Mouse (Mus musculus) ES-Bruce4 (cell line): ENCODE measurements at regions not wholly inside any gene's neighbourhood (a gene's known extent, or its start where the extent isn't known, plus 50 kb on each side); places are given as distances from the start of the nearest gene placed in this dataset.

Source experiments
- H3K27ac ChIP-seq: 2 replicates; pipeline ENCODE4 v1.5.1; 2012; ENCODE audit warnings: low read length, inconsistent platforms; ENCODE audit not compliant: insufficient read depth
- H3K27me3 ChIP-seq: 2 replicates; pipeline ENCODE4 v1.6.1; 2012; ENCODE audit warnings: mild to moderate bottlenecking, low read length, inconsistent platforms; ENCODE audit not compliant: control insufficient read depth, poor library complexity, insufficient read depth, severe bottlenecking
- H3K36me3 ChIP-seq: 2 replicates; pipeline ENCODE4 v1.6.1; 2012; ENCODE audit warnings: inconsistent platforms, mild to moderate bottlenecking, low read length, moderate library complexity; ENCODE audit not compliant: control insufficient read depth, poor library complexity, insufficient read depth, severe bottlenecking
- H3K4me1 ChIP-seq: one replicate; pipeline ENCODE4 v1.8.1; 2011; ENCODE audit warnings: low read length; ENCODE audit not compliant: control insufficient read depth, insufficient read depth
- H3K4me3 ChIP-seq: 2 replicates; pipeline ENCODE4 v1.5.1; 2011; ENCODE audit warnings: low read depth, mild to moderate bottlenecking, low read length
- H3K9ac ChIP-seq: 2 replicates; pipeline ENCODE4 v1.6.1; 2012; ENCODE audit warnings: low read depth, mild to moderate bottlenecking, inconsistent platforms; ENCODE audit not compliant: poor library complexity, severe bottlenecking
- H3K9me3 ChIP-seq: replicated peaks from 2 replicates; pipeline ENCODE4 v1.6.1; 2012; ENCODE audit warnings: mild to moderate bottlenecking, low read length, inconsistent platforms; ENCODE audit not compliant: control insufficient read depth, poor library complexity, insufficient read depth, severe bottlenecking
- CTCF ChIP-seq: IDR thresholded peaks from one replicate; pipeline ENCODE4 v1.8.1; 2011; ENCODE audit warnings: low read depth, low read length
- EP300 ChIP-seq: IDR thresholded peaks from 2 replicates; pipeline ENCODE4 v1.6.1; 2011; ENCODE audit warnings: low read depth, low read length; ENCODE audit not compliant: insufficient read depth
- POLR2A ChIP-seq: IDR thresholded peaks from one replicate; pipeline ENCODE4 v1.8.1; 2011; ENCODE audit warnings: low read length; ENCODE audit not compliant: insufficient read depth

DNA sequence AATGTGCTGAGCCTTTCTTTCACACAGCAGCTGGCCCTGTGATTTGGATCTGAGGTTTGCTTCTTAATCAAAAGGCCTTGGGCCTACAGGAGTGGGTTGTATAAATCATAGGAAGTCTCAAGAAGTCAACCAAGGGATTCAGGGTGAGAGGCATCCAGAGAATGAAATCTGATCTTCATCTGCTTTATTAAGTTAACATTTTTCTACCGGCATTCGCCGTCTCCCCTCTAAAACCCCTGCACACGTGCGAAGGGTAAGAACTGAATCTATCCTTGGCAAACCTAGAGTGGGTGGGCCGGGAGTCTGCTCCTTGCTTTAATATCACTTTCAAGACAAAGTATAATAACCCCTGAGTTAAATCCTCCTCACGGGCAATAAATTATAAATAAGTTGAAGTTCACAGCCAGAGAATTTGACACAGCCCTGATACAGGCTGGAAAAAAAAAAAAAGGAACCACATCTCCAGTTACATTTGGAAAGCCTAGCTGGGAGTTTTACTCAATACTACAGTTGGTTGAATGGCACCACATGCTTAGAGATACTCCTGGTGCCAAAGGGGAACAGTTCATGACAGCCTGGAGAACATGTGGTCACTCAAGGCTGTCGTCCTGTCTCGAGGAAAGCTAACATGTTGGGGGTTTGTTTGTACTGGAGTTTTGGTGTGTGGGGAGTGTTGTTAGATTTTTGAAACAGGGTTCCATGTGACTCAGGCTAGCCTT, 349.8 kb downstream of the Wdr11 start:
- H3K27ac ChIP-seq: no peak overlapping the region
- TF ChIP-seq EP300 (no peak), CTCF (no peak), POLR2A (no peak)
- H3K4me1 ChIP-seq: no peaks in the 10 kb centered on the region

DNA sequence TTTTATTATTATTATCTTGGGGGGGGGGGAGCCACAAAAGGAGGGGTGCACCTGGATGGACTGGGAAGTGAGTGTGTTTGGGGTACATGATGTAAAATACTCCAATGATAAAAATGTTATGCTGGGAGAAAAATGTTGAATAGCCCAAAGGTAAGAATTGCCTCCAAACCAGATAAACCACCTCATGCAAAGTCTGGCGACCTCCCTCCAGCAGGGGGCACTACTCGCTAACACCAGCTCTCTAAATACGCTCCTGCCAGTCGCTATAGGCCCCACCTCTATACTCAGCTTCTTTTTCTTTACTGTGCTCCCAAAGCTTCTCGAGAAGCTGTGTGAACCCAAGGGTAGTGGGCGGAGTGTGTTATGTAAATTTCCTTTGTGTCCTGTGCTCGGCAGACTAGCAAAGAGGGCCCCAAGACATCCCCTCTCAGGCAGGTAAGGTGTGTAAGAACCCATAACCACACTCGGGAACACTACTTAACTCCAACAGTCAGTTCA, 357.0 kb downstream of the Wdr11 start:
- Histone ChIP-seq H3K4me3 (no peak overlapping the region), H3K36me3 (no peaks in the 10 kb centered on the region), H3K9me3 (no peaks in the 10 kb centered on the region), H3K27ac (no peak overlapping the region), H3K27me3 (no peaks in the 10 kb centered on the region), H3K4me1 (no peaks in the 10 kb centered on the region), H3K9ac (no peak overlapping the region)
- TF ChIP-seq POLR2A: no peak
- TF ChIP-seq CTCF: peak; percentile 61

More for the DNA sequence above, 349.8 kb downstream of the Wdr11 start:
- Histone ChIP-seq H3K4me3 (no peak overlapping the region), H3K27me3 (no peaks in the 10 kb centered on the region), H3K36me3 (no peaks in the 10 kb centered on the region), H3K9ac (no peak overlapping the region), H3K9me3 (no peaks in the 10 kb centered on the region)

- TF ChIP-seq CTCF: no peak
- TF ChIP-seq POLR2A: no peak
- TF ChIP-seq EP300: no peak
- Histone ChIP-seq H3K9ac (no peak overlapping the region), H3K4me1 (no peaks in the 10 kb centered on the region), H3K27me3 (no peaks in the 10 kb centered on the region), H3K27ac (no peak overlapping the region), H3K36me3 (no peaks in the 10 kb centered on the region), H3K4me3 (no peak overlapping the region), H3K9me3 (no peaks in the 10 kb centered on the region)
Measured at GRCm38 (mm10) chr7:129950456-129950855, 358.8 kb downstream of the Wdr11 start.

GRCm38 (mm10) chr7:129958379-129958778, 366.7 kb downstream of the Wdr11 start:
- Histone ChIP-seq H3K9me3 (no peaks in the 10 kb centered on the region), H3K27me3 (no peaks in the 10 kb centered on the region), H3K4me1 (no peaks in the 10 kb centered on the region), H3K27ac (no peak overlapping the region), H3K9ac (no peak overlapping the region), H3K36me3 (no peaks in the 10 kb centered on the region), H3K4me3 (no peak overlapping the region)
- TF ChIP-seq EP300 (no peak), POLR2A (no peak), CTCF (no peak)

DNA sequence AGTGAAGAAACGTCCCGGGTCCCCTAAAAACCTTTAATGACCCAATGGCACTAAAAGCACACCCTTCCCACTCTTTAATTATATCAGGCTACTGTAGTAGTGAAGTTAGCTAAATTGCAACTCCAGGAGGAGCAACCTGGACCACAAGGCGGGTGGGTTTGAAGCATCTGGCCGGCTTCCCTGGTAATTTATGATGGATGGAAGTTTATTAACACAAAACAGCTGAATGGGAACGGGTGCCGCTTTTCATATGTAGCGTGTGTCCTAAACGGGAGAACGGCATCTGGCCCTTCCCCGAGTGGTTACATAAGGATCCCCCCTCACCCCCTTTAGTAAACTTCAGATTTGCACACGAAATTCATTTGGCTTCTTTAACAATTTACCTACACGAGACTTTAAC, 370.9 kb downstream of the Wdr11 start:
- H3K4me3 ChIP-seq: no peak overlapping the region
- no peaks in the 10 kb centered on the region for H3K27me3 ChIP-seq
- H3K4me1 ChIP-seq: no peaks in the 10 kb centered on the region
- H3K9ac ChIP-seq: no peak overlapping the region
- TF ChIP-seq EP300 (no peak), POLR2A (no peak), CTCF (no peak)
- no peak overlapping the region for H3K27ac ChIP-seq
- no peaks in the 10 kb centered on the region for H3K9me3 ChIP-seq
- no peaks in the 10 kb centered on the region for H3K36me3 ChIP-seq

DNA sequence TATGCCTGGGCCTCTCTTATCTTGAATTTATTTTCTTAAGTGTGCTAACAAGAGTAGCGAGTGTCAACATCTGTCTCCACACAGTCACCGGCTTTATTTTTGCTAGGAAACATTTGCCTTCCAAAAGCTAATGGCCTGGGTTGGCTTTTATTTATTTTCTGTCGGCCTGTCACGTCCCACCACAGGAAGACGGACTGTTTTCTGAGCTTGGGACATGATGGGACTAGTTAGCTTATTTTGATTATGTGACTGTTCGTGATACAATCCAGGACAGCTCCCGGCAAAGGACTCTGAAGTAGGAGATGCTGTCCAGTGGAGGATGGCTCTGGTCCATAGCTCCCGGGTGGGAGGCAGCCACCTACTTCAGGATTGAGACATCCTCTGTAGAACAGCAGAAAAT, 372.5 kb downstream of the Wdr11 start:
- Histone ChIP-seq H3K27ac (no peak overlapping the region), H3K9me3 (no peaks in the 10 kb centered on the region), H3K4me1 (no peaks in the 10 kb centered on the region), H3K36me3 (no peaks in the 10 kb centered on the region), H3K4me3 (no peak overlapping the region), H3K27me3 (no peaks in the 10 kb centered on the region), H3K9ac (no peak overlapping the region)
- TF ChIP-seq POLR2A (no peak), EP300 (no peak), CTCF (no peak)
